9 mouse cellular contexts compared by ENCODE assay signal in the genomic region with DNA sequence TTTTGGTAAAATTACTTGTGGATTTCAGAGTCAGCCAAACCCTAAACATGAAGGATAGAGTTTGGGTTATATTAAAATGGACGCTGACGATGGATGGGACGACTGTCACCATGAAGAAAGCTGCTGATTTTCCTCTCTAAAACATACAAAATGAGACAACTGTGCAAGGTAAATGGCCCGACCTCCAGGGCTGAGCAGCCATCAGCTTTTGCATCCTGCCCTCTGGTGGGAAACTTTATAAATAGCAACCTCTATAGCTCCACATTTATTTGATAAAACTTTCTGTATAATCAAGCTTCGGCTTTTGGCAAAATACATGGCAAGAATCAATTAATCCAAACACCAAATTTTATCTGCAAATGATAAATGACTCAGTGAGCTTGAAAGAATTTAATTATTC. TPM values are rescaled to one million over a fixed set of nuclear protein-coding genes. Genes with fewer than 3 reads are reported as not detected.
A peak's percentile ranks its signal among the peaks of the same experiment; 100 is the strongest.
DNase-seq lines count a peak whose midpoint lies in the region; ATAC-seq lines count a peak whose summit lies in the region.
"Had no signal": no experiment of that assay in that cellular context is flagged by ENCODE, and none has a peak within 500 bp of the region (broad histone marks: within the 10 kb centered on the region; RNA-seq: fewer than 3 reads in every experiment).

No protein-coding gene starts in this region.

- H3K4me3 ChIP-seq in forebrain, embryonic 14.5 days (ENCODE audit: low read depth, low read length): no peak overlapping the region
- H3K4me3 ChIP-seq: embryonic facial prominence, embryonic 12.5 days had no signal

- no peaks in the 10 kb centered on the region for H3K27me3 ChIP-seq in forebrain, embryonic 14.5 days (replicated peaks; ENCODE audit: control insufficient read depth, insufficient read depth, low read length)
- H3K27me3 ChIP-seq: embryonic facial prominence, embryonic 12.5 days had no signal

- 0 out of 2 replicates have a peak, but pooled peaks have one; percentile 55 for ATAC-seq in forebrain, embryonic 14.5 days

- 43% methylated on average over 5 of the region's 5 CpGs for WGBS in forebrain, embryonic 14.5 days

- H3K27ac ChIP-seq in forebrain, embryonic 14.5 days (ENCODE audit: low read depth, low read length): no peak overlapping the region
- H3K27ac ChIP-seq: embryonic facial prominence, embryonic 12.5 days had no signal

- no peaks in the 10 kb centered on the region for H3K9me3 ChIP-seq in forebrain, embryonic 14.5 days (replicated peaks; ENCODE audit: control insufficient read depth, low read length)
- H3K9me3 ChIP-seq: embryonic facial prominence, embryonic 12.5 days had no signal

- no peak overlapping the region for H3K9ac ChIP-seq in forebrain, embryonic 14.5 days (ENCODE audit: low read length)
- H3K9ac ChIP-seq: embryonic facial prominence, embryonic 12.5 days had no signal

- DNase-seq in kidney, adult 9 months: peak; percentile 23
- DNase-seq in kidney, postnatal 25 days: no peak
- DNase-seq in CD4-positive helper T cell, adult 2 months (ENCODE audit: low read depth, low spot score): peak; percentile 41
- peak; percentile 46 for DNase-seq in ZHBTc4 (ENCODE audit: low read depth, low spot score)
- peak; percentile 67 for DNase-seq in forebrain, embryonic 14.5 days (ENCODE audit: low spot score)
- peak; percentile 55 for DNase-seq in naive thymus-derived CD4-positive, alpha-beta T cell, adult 2 months (ENCODE audit: low read depth)
- no peak for DNase-seq in left cerebral cortex, adult 18-20 months (ENCODE audit: low spot score in 2 of 2)
- DNase-seq in Muller cell, postnatal 12 days (ENCODE audit: inconsistent ontology term): no peak

- no peaks in the 10 kb centered on the region for H3K36me3 ChIP-seq in forebrain, embryonic 14.5 days (ENCODE audit: control insufficient read depth, insufficient read depth, low read length)
- H3K36me3 ChIP-seq: embryonic facial prominence, embryonic 12.5 days had no signal

- no peak overlapping the region for H3K4me2 ChIP-seq in forebrain, embryonic 14.5 days (ENCODE audit: low read length)
- H3K4me2 ChIP-seq: embryonic facial prominence, embryonic 12.5 days had no signal

- no peaks in the 10 kb centered on the region for H3K4me1 ChIP-seq in forebrain, embryonic 14.5 days (ENCODE audit: control insufficient read depth, insufficient read depth, low read length)

RNA-seq across cellular contexts. Expression of a gene that starts 57.7 kb away (rescaled TPM):
- 3.7 and 4.7 TPM in 2 replicates for polyA plus RNA-seq in forebrain, embryonic 14.5 days (2014; fragmentation: Nextera tagmentation; extraction: Ambion mirVana)
- 10 to 100 TPM; 20.7 to 27.4 TPM for total RNA-seq in left cerebral cortex, adult 18-20 months (2021)

Comparison
In these comparisons a context has a peak if more than half of its experiments do, and no peak if none do; other contexts are left out.
1. DNase-seq: peak in kidney, adult 9 months (single experiment), CD4-positive helper T cell, adult 2 months (single experiment), ZHBTc4 (single experiment), forebrain, embryonic 14.5 days (single experiment) and naive thymus-derived CD4-positive, alpha-beta T cell, adult 2 months (single experiment); none in kidney, postnatal 25 days (0 of 2), left cerebral cortex, adult 18-20 months (0 of 2) and Muller cell, postnatal 12 days (single experiment).